Mouse (Mus musculus) MEL (cell line): ENCODE measurements around the gene Fam107b. TPM values are rescaled to one million over a fixed set of nuclear protein-coding genes. Genes with fewer than 3 reads are reported as not detected.

Experiments used
- DNase-seq: peaks from one replicate; pipeline ENCODE4 v3.0.0; 2011; ENCODE audit warnings: low read depth, low spot score
- H3K27ac ChIP-seq: 2 replicates; pipeline ENCODE4 v1.5.1; 2012; ENCODE audit warnings: low read depth, mild to moderate bottlenecking, control low read depth, low read length, moderate library complexity; ENCODE audit not compliant: control insufficient read depth
- H3K27me3 ChIP-seq, 2 experiments: fragments of 150-350 bp in 1 of 2; sonication (generic) in 1 of 2; 2 replicates each; pipeline ENCODE4 v1.6.1; 2012; ENCODE audit warnings: low read length in 2 of 2, mild to moderate bottlenecking in 2 of 2, improper control_type of control experiment in 1 of 2, moderate library complexity in 1 of 2; ENCODE audit not compliant: insufficient read depth in 2 of 2, control insufficient read depth in 1 of 2
- H3K36me3 ChIP-seq, 2 experiments: 2 replicates each; pipeline ENCODE4 v1.6.1; 2012 to 2014; ENCODE audit warnings: low read length in 2 of 2, improper control_type of control experiment in 1 of 2, inconsistent platforms in 1 of 2, mild to moderate bottlenecking in 1 of 2; ENCODE audit not compliant: insufficient read depth in 2 of 2, control insufficient read depth in 1 of 2
- H3K4me1 ChIP-seq, 2 experiments: fragments of 150-350 bp in 1 of 2; sonication (generic) in 1 of 2; 2 replicates each; pipeline ENCODE4 v1.6.1; 2012; ENCODE audit warnings: low read length in 2 of 2, improper control_type of control experiment in 1 of 2, mild to moderate bottlenecking in 1 of 2; ENCODE audit not compliant: insufficient read depth in 2 of 2, control insufficient read depth in 1 of 2
- H3K4me3 ChIP-seq, 2 experiments: fragments of 150-350 bp in 1 of 2; sonication (generic) in 1 of 2; 2 replicates each; pipeline ENCODE4 v1.5.1; 2012; ENCODE audit warnings: low read depth in 2 of 2, low read length in 2 of 2, mild to moderate bottlenecking in 2 of 2, moderate library complexity in 2 of 2, control low read depth in 1 of 2, improper control_type of control experiment in 1 of 2; ENCODE audit not compliant: control insufficient read depth in 1 of 2, insufficient read depth in 1 of 2
- H3K79me2 ChIP-seq: 2 replicates; pipeline ENCODE4 v1.6.1; 2012; ENCODE audit warnings: mild to moderate bottlenecking, low read length, moderate library complexity; ENCODE audit not compliant: control insufficient read depth, poor library complexity, insufficient read depth
- H3K9ac ChIP-seq: 2 replicates; pipeline ENCODE4 v1.6.1; 2012; ENCODE audit warnings: low read depth, mild to moderate bottlenecking, control low read depth, low read length, moderate library complexity; ENCODE audit not compliant: control insufficient read depth, poor library complexity, severe bottlenecking
- H3K9me3 ChIP-seq: fragments of 150-350 bp; sonication (generic); replicated peaks from 2 replicates; pipeline ENCODE4 v1.6.1; 2012; ENCODE audit warnings: mild to moderate bottlenecking, low read length, improper control_type of control experiment, moderate library complexity; ENCODE audit not compliant: insufficient read depth
- CHD1 ChIP-seq: IDR thresholded peaks from 2 replicates; pipeline ENCODE4 v1.6.1; 2012; ENCODE audit warnings: low read depth, mild to moderate bottlenecking, inconsistent platforms, low read length, improper control_type of control experiment
- CHD2 ChIP-seq: IDR thresholded peaks from 2 replicates; pipeline ENCODE4 v1.6.1; 2011; ENCODE audit warnings: low read length, improper control_type of control experiment
- CTCF ChIP-seq, 3 experiments: IDR thresholded peaks in 2 of 3; conservative IDR thresholded peaks in 1 of 3; 2 replicates each; pipeline ENCODE4 v1.5.1; 2011 to 2012; ENCODE audit warnings: low read length in 3 of 3, low read depth in 2 of 3, mild to moderate bottlenecking in 2 of 3, improper control_type of control experiment in 1 of 3, inconsistent platforms in 1 of 3, mixed read lengths in 1 of 3, moderate library complexity in 1 of 3; ENCODE audit not compliant: control insufficient read depth in 1 of 3, insufficient read depth in 1 of 3, poor library complexity in 1 of 3, severe bottlenecking in 1 of 3
- EP300 ChIP-seq, 2 experiments: IDR thresholded peaks; 2 replicates each; pipeline ENCODE4 v1.6.1; 2011; ENCODE audit warnings: improper control_type of control experiment in 2 of 2, low read length in 2 of 2, low read depth in 1 of 2, mild to moderate bottlenecking in 1 of 2
- ETS1 ChIP-seq: IDR thresholded peaks from 2 replicates; pipeline ENCODE4 v1.6.1; 2012; ENCODE audit warnings: low read depth, mild to moderate bottlenecking, inconsistent platforms, low read length, improper control_type of control experiment, moderate library complexity
- GATA1 ChIP-seq: IDR thresholded peaks from 2 replicates; pipeline ENCODE4 v1.6.1; 2011; ENCODE audit warnings: low read depth, low read length, improper control_type of control experiment
- HCFC1 ChIP-seq: IDR thresholded peaks from 2 replicates; pipeline ENCODE4 v1.6.1; 2012; ENCODE audit warnings: low read depth, mild to moderate bottlenecking, inconsistent platforms, low read length, improper control_type of control experiment, moderate library complexity
- MAFK ChIP-seq: IDR thresholded peaks from 2 replicates; pipeline ENCODE4 v1.6.1; 2011; ENCODE audit warnings: low read depth, mild to moderate bottlenecking, low read length, improper control_type of control experiment, borderline replicate concordance
- MAX ChIP-seq: IDR thresholded peaks from 2 replicates; pipeline ENCODE4 v1.6.1; 2011; ENCODE audit warnings: low read length, improper control_type of control experiment
- MXI1 ChIP-seq: IDR thresholded peaks from 2 replicates; pipeline ENCODE4 v1.6.1; 2011; ENCODE audit warnings: mild to moderate bottlenecking, low read depth, low read length, improper control_type of control experiment
- MYB ChIP-seq: IDR thresholded peaks from 2 replicates; pipeline ENCODE4 v1.6.1; 2011; ENCODE audit warnings: mild to moderate bottlenecking, low read depth, low read length, improper control_type of control experiment
- MYC ChIP-seq: IDR thresholded peaks from 2 replicates; pipeline ENCODE4 v1.6.1; 2011; ENCODE audit warnings: low read depth, mild to moderate bottlenecking, low read length, improper control_type of control experiment, moderate library complexity
- NELFE ChIP-seq: IDR thresholded peaks from 2 replicates; pipeline ENCODE4 v1.6.1; 2011; ENCODE audit warnings: low read depth, low read length, improper control_type of control experiment
- POLR2A ChIP-seq, 2 experiments: IDR thresholded peaks; 2 replicates each; pipeline ENCODE4 v1.6.1; 2011 to 2012; ENCODE audit warnings: low read length in 2 of 2, mild to moderate bottlenecking in 2 of 2, control low read depth in 1 of 2, improper control_type of control experiment in 1 of 2, low read depth in 1 of 2, moderate library complexity in 1 of 2; ENCODE audit not compliant: control insufficient read depth in 1 of 2, insufficient read depth in 1 of 2, poor library complexity in 1 of 2
- POLR2AphosphoS2 ChIP-seq: IDR thresholded peaks from 2 replicates; pipeline ENCODE4 v1.6.1; 2011; ENCODE audit warnings: low read length, improper control_type of control experiment
- POLR2AphosphoS5 ChIP-seq: IDR thresholded peaks from 2 replicates; pipeline ENCODE4 v1.6.1; 2012; ENCODE audit warnings: low read depth, borderline replicate concordance, mild to moderate bottlenecking, inconsistent platforms, low read length, moderate library complexity, mixed read lengths
- RAD21 ChIP-seq: IDR thresholded peaks from 2 replicates; pipeline ENCODE4 v1.6.1; 2011; ENCODE audit warnings: mild to moderate bottlenecking, low read depth, low read length, improper control_type of control experiment
- RCOR1 ChIP-seq: IDR thresholded peaks from 2 replicates; pipeline ENCODE4 v1.6.1; 2012; ENCODE audit warnings: low read depth, mild to moderate bottlenecking, inconsistent platforms, low read length, improper control_type of control experiment
- SIN3A ChIP-seq: IDR thresholded peaks from 2 replicates; pipeline ENCODE4 v1.6.1; 2012; ENCODE audit warnings: low read length, improper control_type of control experiment, inconsistent platforms
- SMC3 ChIP-seq: IDR thresholded peaks from 2 replicates; pipeline ENCODE4 v1.6.1; 2011; ENCODE audit warnings: low read depth, low read length, improper control_type of control experiment
- TBP ChIP-seq: IDR thresholded peaks from 2 replicates; pipeline ENCODE4 v1.8.0; 2011; ENCODE audit warnings: low read depth, low read length, improper control_type of control experiment
- TCF12 ChIP-seq: IDR thresholded peaks from 2 replicates; pipeline ENCODE4 v1.6.1; 2014; ENCODE audit warnings: low read depth, mild to moderate bottlenecking, inconsistent platforms, low read length, improper control_type of control experiment, moderate library complexity
- USF1 ChIP-seq: IDR thresholded peaks from 2 replicates; pipeline ENCODE4 v1.6.1; 2014; ENCODE audit warnings: low read depth, mild to moderate bottlenecking, inconsistent platforms, low read length, improper control_type of control experiment, moderate library complexity
- USF2 ChIP-seq, 2 experiments: IDR thresholded peaks; 2 replicates each; pipeline ENCODE4 v1.6.1; 2011 to 2012; ENCODE audit warnings: improper control_type of control experiment in 2 of 2, low read length in 2 of 2, borderline replicate concordance in 1 of 2, inconsistent platforms in 1 of 2, low read depth in 1 of 2, mild to moderate bottlenecking in 1 of 2; ENCODE audit not compliant: insufficient read depth in 1 of 2
- ZMIZ1 ChIP-seq: IDR thresholded peaks from 2 replicates; pipeline ENCODE4 v1.6.1; 2012; ENCODE audit warnings: low read depth, mild to moderate bottlenecking, inconsistent platforms, low read length, improper control_type of control experiment, moderate library complexity
- polyA plus RNA-seq, 2 experiments: library from polyadenylated mRNA; stranded (reverse) in 1 of 2; unstranded in 1 of 2; fragments of >175 nt in 1 of 2; fragments of >200 nt in 1 of 2; gene quantifications; 2 replicates each; pipeline versions ENCODE4 v1.2.1 to v1.2.4; 2012; ENCODE audit warnings: low replicate concordance in 2 of 2, low read depth in 1 of 2; ENCODE audit not compliant: insufficient read length in 2 of 2, insufficient read depth in 1 of 2, missing spikeins in 1 of 2
- total RNA-seq: library from RNA; depleted of rRNA; stranded (reverse); fragments of 300-350 nt; gene quantifications from 2 replicates; pipeline ENCODE4 v1.2.3, GENCODE M21; 2012

Fam107b gene
- total and polyA plus RNA-seq, 3 experiments: 10.0 to 15.5 TPM; not detected in 1

DNA sequence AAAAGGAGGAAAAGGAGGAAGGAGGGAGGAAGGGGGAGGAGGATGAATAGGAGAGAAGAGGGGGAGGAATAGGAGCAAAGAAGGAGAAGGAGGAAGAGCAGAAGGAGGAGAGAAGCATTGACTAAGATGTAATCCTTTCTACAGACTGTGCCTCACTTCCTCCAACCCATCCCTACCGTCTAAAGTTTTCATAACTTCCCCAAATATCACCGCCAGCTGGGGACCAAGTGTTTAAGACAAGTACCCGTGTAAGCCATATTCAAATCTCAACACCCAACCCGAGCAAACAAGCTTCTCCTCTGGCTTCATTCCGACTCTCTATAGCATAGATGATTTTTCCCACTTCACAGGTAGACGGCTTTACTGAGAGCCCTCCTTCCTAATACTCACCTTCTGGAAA lies 86.5 kb downstream of the Fam107b start:
- peak; percentile 84 for DNase-seq
- H3K36me3 ChIP-seq: peaks cover 0 to 28% of the 10 kb centered on the region in 2 experiments; a peak in 2 of 4 replicates
- no peaks in the 10 kb centered on the region for H3K79me2 ChIP-seq
- H3K27ac ChIP-seq: peak overlapping the region; percentile 97
- H3K9me3 ChIP-seq: no peaks in the 10 kb centered on the region
- TF ChIP-seq RAD21 (no peak), MAFK (no peak), TBP (no peak), ZMIZ1 (no peak), POLR2AphosphoS2 (no peak), POLR2AphosphoS5 (no peak), RCOR1 (peak; percentile 40; the same call in 1 of the 2 replicates), CHD1 (no peak), GATA1 (0 out of 2 replicates have a peak, but pooled peaks have one; percentile 15), HCFC1 (0 out of 2 replicates have a peak, but pooled peaks have one; percentile 12), ETS1 (peak; percentile 83), MYB (no peak), EP300 (IDR thresholded peaks at IDR 0.05; ENCODE audit: low read depth in 1 of 2, low read length in 2 of 2) (peak; percentile 33 to 61; a peak in 3 of 4 replicates), CTCF (IDR thresholded peaks at IDR 0.05 in 2 of 3, conservative IDR thresholded peaks at IDR 0.05 in 1 of 3; ENCODE audit: control insufficient read depth in 1 of 3, insufficient read depth in 1 of 3, low read depth in 2 of 3, low read length in 3 of 3, poor library complexity in 1 of 3, severe bottlenecking in 1 of 3) (no peak), USF1 (no peak), SIN3A (peak; percentile 37; the same call in 1 of the 2 replicates), MYC (no peak), NELFE (no peak), USF2 (IDR thresholded peaks at IDR 0.05; ENCODE audit: borderline replicate concordance in 1 of 2, insufficient read depth in 1 of 2, low read depth in 1 of 2, low read length in 2 of 2) (no peak), MAX (no peak), MXI1 (no peak), TCF12 (no peak), SMC3 (no peak), POLR2A (IDR thresholded peaks at IDR 0.05; ENCODE audit: control insufficient read depth in 1 of 2, insufficient read depth in 1 of 2, low read depth in 1 of 2, low read length in 2 of 2, poor library complexity in 1 of 2) (no peak), CHD2 (no peak)
- no peaks in the 10 kb centered on the region for H3K27me3 ChIP-seq
- H3K4me1 ChIP-seq: peaks cover 21 to 26% of the 10 kb centered on the region in 2 experiments
- H3K9ac ChIP-seq: peak overlapping the region; percentile 51
- H3K4me3 ChIP-seq: peak overlapping the region; percentile 33 to 42
